Mouse (Mus musculus) lung, adult 2 months (tissue): ENCODE data around the gene Gm49342. TPM values are rescaled to one million over a fixed set of nuclear protein-coding genes. Genes with fewer than 3 reads are reported as not detected.

Experiments used
- DNase-seq: peaks from one replicate; pipeline ENCODE4 v3.0.0; 2022
- H3K4me1 ChIP-seq: fragments of 200-500 bp; 2 replicates; pipeline ENCODE4 v1.6.1; 2011; ENCODE audit warnings: low read length; ENCODE audit not compliant: control insufficient read depth, insufficient read depth
- H3K4me3 ChIP-seq: fragments of 200-500 bp; replicated peaks from 2 replicates; pipeline ENCODE3; 2011; ENCODE audit warnings: low read depth, mild to moderate bottlenecking, control low read depth, low read length; ENCODE audit errors: extremely low read depth
- CTCF ChIP-seq: fragments of 200-500 bp; IDR thresholded peaks from 2 replicates; pipeline ENCODE4 v1.5.1; 2011; ENCODE audit warnings: mild to moderate bottlenecking, low read length, control low read depth; ENCODE audit not compliant: insufficient read depth
- POLR2A ChIP-seq: fragments of 200-500 bp; IDR thresholded peaks from 2 replicates; pipeline ENCODE4 v1.6.1; 2011; ENCODE audit warnings: low read depth, mild to moderate bottlenecking, control low read depth, low read length, borderline replicate concordance; ENCODE audit errors: extremely low read depth
- WGBS: fragments of 180-500 bp; shearing (Covaris S2); methylation state at CpG from one replicate; pipeline ENCODE4 v1.1.7; 2018; 5-methylcytosine and 5-hydroxymethylcytosine counted together
- polyA plus RNA-seq: library from polyadenylated mRNA; depleted of rRNA; stranded (reverse); fragments of >200 nt; gene quantifications from 2 replicates; pipeline ENCODE4 v1.2.3, GENCODE M21; 2012; rRNA removed

Gene Gm49342
- polyA plus RNA-seq, 1 experiment = 46.2 TPM

- no peak overlapping the region for H3K4me3 ChIP-seq
- peaks cover 2% of the 10 kb centered on the region; the same call in 1 of the 2 replicates for H3K4me1 ChIP-seq
- no peak for TF ChIP-seq CTCF
- TF ChIP-seq POLR2A = no peak
- no peak for DNase-seq
- WGBS = 76% methylated on average over 6 of the region's 6 CpGs
These were observed 65.3 kb downstream of the Gm49342 start for GRCm38 (mm10) chr14:51009572-51009971.

Other genes starting within 250 kb of the Gm49342 start
- gene Olfr748, start 237.1 kb upstream of the Gm49342 start, polyA plus RNA-seq = not detected in 2 replicates
- gene Olfr749, start 199.4 kb upstream of the Gm49342 start, polyA plus RNA-seq = not detected in 2 replicates
- gene Ttc5, start 159.0 kb upstream of the Gm49342 start, polyA plus RNA-seq = 22.4 and 32.2 TPM in 2 replicates
- gene Ccnb1ip1, start 136.8 kb upstream of the Gm49342 start, polyA plus RNA-seq = not detected in 2 replicates
- 9.6 and 17.4 TPM in 2 replicates for gene Parp2, start 136.7 kb upstream of the Gm49342 start, polyA plus RNA-seq
- gene Tep1, start 74.0 kb upstream of the Gm49342 start, polyA plus RNA-seq = 28.1 and 28.6 TPM in 2 replicates
- gene Klhl33, start 47.0 kb upstream of the Gm49342 start, polyA plus RNA-seq = 1.4 and 3.7 TPM in 2 replicates
- 104 and 122 TPM in 2 replicates for gene Osgep, start 19.6 kb upstream of the Gm49342 start, polyA plus RNA-seq
- gene Apex1, start 19.5 kb upstream of the Gm49342 start, polyA plus RNA-seq = 12.0 and 23.2 TPM in 2 replicates
- 99.1 and 111 TPM in 2 replicates for gene Pip4p1, start 13.7 kb upstream of the Gm49342 start, polyA plus RNA-seq
- 35.3 and 37.0 TPM in 2 replicates for gene Pnp, start 13.4 kb upstream of the Gm49342 start, polyA plus RNA-seq
- gene Pnp2, start 11.5 kb downstream of the Gm49342 start, polyA plus RNA-seq = 0.97 and 1.1 TPM in 2 replicates
- gene Rnase10, start 63.2 kb downstream of the Gm49342 start, polyA plus RNA-seq = 0.14 TPM in 1 of 2 replicates, not detected in the other
- not detected in 2 replicates for gene Rnase9, start 97.4 kb downstream of the Gm49342 start, polyA plus RNA-seq
- gene Rnase11, start 105.6 kb downstream of the Gm49342 start, polyA plus RNA-seq = not detected in 2 replicates
- not detected in 2 replicates for gene Rnase12, start 113.1 kb downstream of the Gm49342 start, polyA plus RNA-seq
- gene Olfr750, start 129.9 kb downstream of the Gm49342 start, polyA plus RNA-seq = 3.1 and 3.6 TPM in 2 replicates
- 581 and 650 TPM in 2 replicates for gene Rnase4, start 146.6 kb downstream of the Gm49342 start, polyA plus RNA-seq
- 61.7 and 72.5 TPM in 2 replicates for gene Ang, start 146.6 kb downstream of the Gm49342 start, polyA plus RNA-seq
- 0.08 TPM in 1 of 2 replicates, not detected in the other for gene Eddm3b, start 169.9 kb downstream of the Gm49342 start, polyA plus RNA-seq
- gene Rnase6, start 179.4 kb downstream of the Gm49342 start, polyA plus RNA-seq = 12.1 and 19.2 TPM in 2 replicates
- 3.7 and 4.8 TPM in 2 replicates for gene Rnase1, start 202.3 kb downstream of the Gm49342 start, polyA plus RNA-seq
- 0.40 TPM in 1 of 2 replicates, not detected in the other for gene Rnase2b, start 217.7 kb downstream of the Gm49342 start, polyA plus RNA-seq